Mouse (Mus musculus) forebrain, embryonic 11.5 days (tissue): ENCODE measurements around the gene Slco1a1. TPM values are rescaled to one million over a fixed set of nuclear protein-coding genes. Genes with fewer than 3 reads are reported as not detected.

Source experiments
- polyA plus RNA-seq: library from polyadenylated mRNA; unstranded; fragments of >200 nt; fragmentation: Nextera tagmentation; extraction: Ambion mirVana; gene quantifications from 2 replicates; pipeline ENCODE4 v1.2.1, GENCODE M21; 2014

Gene Slco1a1
- polyA plus RNA-seq, 1 experiment from 2014 or later = not detected

Other genes starting within 250 kb of the Slco1a1 start
- gene Gm5724, start 173.2 kb downstream of the Slco1a1 start, polyA plus RNA-seq = not detected in 2 replicates
- gene Slco1a4, start 90.8 kb downstream of the Slco1a1 start, polyA plus RNA-seq = not detected in 2 replicates
- gene Gm6614, start 64.5 kb upstream of the Slco1a1 start, polyA plus RNA-seq = not detected in 2 replicates